Mouse (Mus musculus) small intestine, adult 2 months (tissue): Measurements from ENCODE around the gene R3hdm2. TPM values are rescaled to one million over a fixed set of nuclear protein-coding genes. Genes with fewer than 3 reads are reported as not detected.

Experiments
- H3K27ac ChIP-seq: fragments of 200-500 bp; 2 replicates; pipeline ENCODE4 v1.5.1; 2012; ENCODE audit warnings: low read depth, low read length, control low read depth, inconsistent platforms; ENCODE audit not compliant: insufficient read depth
- H3K27me3 ChIP-seq: fragments of 200-500 bp; 2 replicates; pipeline ENCODE4 v1.6.1; 2012; ENCODE audit warnings: mild to moderate bottlenecking, moderate library complexity, low read length, inconsistent platforms; ENCODE audit not compliant: control insufficient read depth, insufficient read depth
- H3K36me3 ChIP-seq: fragments of 200-500 bp; 2 replicates; pipeline ENCODE4 v1.6.1; 2012; ENCODE audit warnings: mild to moderate bottlenecking, low read length, control low read depth, inconsistent platforms; ENCODE audit not compliant: control insufficient read depth, insufficient read depth
- H3K4me1 ChIP-seq: fragments of 200-500 bp; 2 replicates; pipeline ENCODE4 v1.6.1; 2012; ENCODE audit warnings: low read length, inconsistent platforms, mixed read lengths; ENCODE audit not compliant: control insufficient read depth, insufficient read depth, insufficient read length
- H3K4me3 ChIP-seq: fragments of 200-500 bp; 2 replicates; pipeline ENCODE4 v1.5.1; 2012; ENCODE audit warnings: low read depth, mild to moderate bottlenecking, control low read depth, inconsistent platforms, low read length, moderate library complexity
- CTCF ChIP-seq: fragments of 200-500 bp; IDR thresholded peaks from 2 replicates; pipeline ENCODE4 v1.5.1; 2012; ENCODE audit warnings: low read depth, mild to moderate bottlenecking, control low read depth, inconsistent platforms, low read length, moderate library complexity, mixed read lengths; ENCODE audit not compliant: insufficient replicate concordance, insufficient read length; ENCODE audit errors: extremely low read depth
- POLR2A ChIP-seq: fragments of 200-500 bp; IDR thresholded peaks from 2 replicates; pipeline ENCODE4 v1.6.1; 2012; ENCODE audit warnings: low read depth, mild to moderate bottlenecking, control low read depth, inconsistent platforms, low read length, moderate library complexity
- WGBS: fragments of 180-500 bp; shearing (Covaris S2); methylation state at CpG from one replicate; pipeline ENCODE4 v1.1.7; 2018; 5-methylcytosine and 5-hydroxymethylcytosine counted together
- polyA plus RNA-seq: library from polyadenylated mRNA; depleted of rRNA; stranded (reverse); fragments of >200 nt; gene quantifications from 2 replicates; pipeline ENCODE4 v1.2.3, GENCODE M21; 2012; rRNA removed

Gene R3hdm2
- polyA plus RNA-seq, 1 experiment, result 103 TPM

DNA sequence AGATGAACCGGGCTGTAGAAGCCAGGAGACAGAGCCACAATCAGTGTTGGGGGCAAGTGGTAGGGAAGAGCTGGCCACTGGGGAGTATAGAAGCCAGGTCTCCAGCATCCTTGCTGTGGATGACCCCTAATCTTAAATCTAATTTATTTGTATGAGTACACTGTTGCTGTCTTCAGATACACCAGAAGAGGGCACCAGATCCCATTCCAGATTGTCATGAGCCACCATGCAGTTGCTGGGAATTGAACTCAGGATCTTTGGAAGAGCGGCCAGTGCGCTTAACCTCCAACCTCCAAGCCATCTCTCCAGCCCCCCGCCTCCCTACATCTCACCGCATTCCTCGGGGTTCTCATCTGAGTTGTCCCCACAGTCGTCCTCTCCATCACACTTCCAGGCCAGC is 166.4 kb downstream of the R3hdm2 start:
- Histone ChIP-seq H3K4me3 (no peak overlapping the region), H3K36me3 (peaks cover 75% of the 10 kb centered on the region), H3K27ac (no peak overlapping the region), H3K4me1 (peaks cover 2% of the 10 kb centered on the region; the same call in 1 of the 2 replicates), H3K27me3 (no peaks in the 10 kb centered on the region)
- 90% methylated on average over 7 of the region's 7 CpGs for WGBS
- TF ChIP-seq CTCF, result no peak
- no peak for TF ChIP-seq POLR2A

- 94% methylated on average over 15 of the region's 15 CpGs for WGBS
- peaks cover 2% of the 10 kb centered on the region; the same call in 1 of the 2 replicates for H3K4me1 ChIP-seq
- TF ChIP-seq CTCF (no peak), POLR2A (no peak)
- H3K4me3 ChIP-seq, result no peak overlapping the region
- no peak overlapping the region for H3K27ac ChIP-seq
- H3K36me3 ChIP-seq, result peaks cover 75% of the 10 kb centered on the region
- no peaks in the 10 kb centered on the region for H3K27me3 ChIP-seq
These were observed 168.1 kb downstream of the R3hdm2 start for GRCm38 (mm10) chr10:127548236-127548635.

Other genes with a start within 250 kb of the R3hdm2 start
- 228 and 484 TPM in 2 replicates for gene B4galnt1, start 215.1 kb upstream of the R3hdm2 start, polyA plus RNA-seq
- gene Slc26a10, start 199.7 kb upstream of the R3hdm2 start, polyA plus RNA-seq, result 0.56 and 0.85 TPM in 2 replicates
- gene Arhgef25, start 190.2 kb upstream of the R3hdm2 start, polyA plus RNA-seq, result 8.8 and 10.4 TPM in 2 replicates
- 24.0 and 35.3 TPM in 2 replicates for gene Dtx3, start 184.6 kb upstream of the R3hdm2 start, polyA plus RNA-seq
- gene Pip4k2c, start 168.7 kb upstream of the R3hdm2 start, polyA plus RNA-seq, result 13.8 and 31.4 TPM in 2 replicates
- 1.1 and 1.8 TPM in 2 replicates for gene Kif5a, start 117.0 kb upstream of the R3hdm2 start, polyA plus RNA-seq
- gene Dctn2, start 114.0 kb upstream of the R3hdm2 start, polyA plus RNA-seq, result 92.0 and 190 TPM in 2 replicates
- gene Mbd6, start 91.3 kb upstream of the R3hdm2 start, polyA plus RNA-seq, result 39.3 and 76.2 TPM in 2 replicates
- 24.0 and 30.7 TPM in 2 replicates for gene Mars, start 68.5 kb upstream of the R3hdm2 start, polyA plus RNA-seq
- gene Arhgap9, start 58.4 kb upstream of the R3hdm2 start, polyA plus RNA-seq, result 7.1 and 11.2 TPM in 2 replicates
- 5.5 and 10.4 TPM in 2 replicates for gene Gli1, start 38.4 kb upstream of the R3hdm2 start, polyA plus RNA-seq
- not detected in 2 replicates for gene Inhbe, start 25.9 kb upstream of the R3hdm2 start, polyA plus RNA-seq
- 0.09 TPM in 1 of 2 replicates, not detected in the other for gene Inhbc, start 9.9 kb upstream of the R3hdm2 start, polyA plus RNA-seq
- 0.30 and 0.51 TPM in 2 replicates for gene Stac3, start 121.4 kb downstream of the R3hdm2 start, polyA plus RNA-seq
- 3.8 and 5.6 TPM in 2 replicates for gene Ndufa4l2, start 134.6 kb downstream of the R3hdm2 start, polyA plus RNA-seq
- gene Shmt2, start 142.1 kb downstream of the R3hdm2 start, polyA plus RNA-seq, result 36.6 and 49.6 TPM in 2 replicates
- gene Nxph4, start 154.2 kb downstream of the R3hdm2 start, polyA plus RNA-seq, result 0.32 and 0.41 TPM in 2 replicates
- 82.4 and 200 TPM in 2 replicates for gene Lrp1, start 240.8 kb downstream of the R3hdm2 start, polyA plus RNA-seq